Mouse (Mus musculus): ENCODE measurements at regions not wholly inside any gene's neighbourhood (a gene's known extent, or its start where the extent isn't known, plus 50 kb on each side); places are given as distances from the start of the nearest gene placed in this dataset.

DNA sequence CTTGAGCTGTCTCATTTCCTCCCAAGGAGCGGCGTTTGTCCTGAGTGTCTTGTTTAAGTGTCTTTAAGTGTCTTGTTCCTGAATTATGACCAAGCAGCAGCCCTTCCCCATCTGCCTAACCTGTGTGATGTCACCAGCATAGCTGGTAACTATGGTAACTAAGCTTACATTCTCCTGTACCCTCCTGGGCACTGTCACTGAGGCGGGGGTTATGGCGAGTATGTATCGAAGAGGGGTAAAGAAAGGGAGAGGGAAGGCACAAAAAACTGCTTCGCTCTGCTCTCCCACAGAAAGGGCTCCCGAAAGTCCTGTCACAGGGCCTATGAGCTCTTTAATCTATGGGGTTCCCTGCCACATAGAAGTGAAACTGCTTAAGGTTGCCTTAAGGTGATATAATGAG lies 89.6 kb downstream of the Ppp4r2 start:
- no peak for DNase-seq (ENCODE audit: low spot score)
- intact Hi-C loops (cut with DNase I) = no loop called here

DNA sequence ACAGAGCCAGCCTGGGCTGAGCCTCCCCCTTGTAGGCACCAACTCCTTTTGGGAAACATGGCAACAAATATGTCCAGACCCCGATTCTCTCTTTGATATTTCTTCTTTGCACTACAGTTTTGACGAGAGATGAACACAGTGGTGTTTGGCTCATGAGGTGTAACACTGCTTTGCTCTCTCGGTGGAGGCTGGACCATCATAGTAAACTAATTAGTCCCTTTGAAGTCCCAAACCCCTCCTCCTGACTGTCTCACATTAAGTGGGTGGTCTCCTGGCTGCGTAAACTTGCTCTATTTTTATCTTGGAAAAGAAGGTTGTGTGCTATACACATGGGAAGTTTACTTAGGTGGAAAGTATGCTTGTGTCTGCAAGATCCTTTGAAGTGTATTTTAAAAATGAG lies 90.3 kb downstream of the Ppp4r2 start:
- intact Hi-C loops (cut with DNase I) = no loop called here

DNA sequence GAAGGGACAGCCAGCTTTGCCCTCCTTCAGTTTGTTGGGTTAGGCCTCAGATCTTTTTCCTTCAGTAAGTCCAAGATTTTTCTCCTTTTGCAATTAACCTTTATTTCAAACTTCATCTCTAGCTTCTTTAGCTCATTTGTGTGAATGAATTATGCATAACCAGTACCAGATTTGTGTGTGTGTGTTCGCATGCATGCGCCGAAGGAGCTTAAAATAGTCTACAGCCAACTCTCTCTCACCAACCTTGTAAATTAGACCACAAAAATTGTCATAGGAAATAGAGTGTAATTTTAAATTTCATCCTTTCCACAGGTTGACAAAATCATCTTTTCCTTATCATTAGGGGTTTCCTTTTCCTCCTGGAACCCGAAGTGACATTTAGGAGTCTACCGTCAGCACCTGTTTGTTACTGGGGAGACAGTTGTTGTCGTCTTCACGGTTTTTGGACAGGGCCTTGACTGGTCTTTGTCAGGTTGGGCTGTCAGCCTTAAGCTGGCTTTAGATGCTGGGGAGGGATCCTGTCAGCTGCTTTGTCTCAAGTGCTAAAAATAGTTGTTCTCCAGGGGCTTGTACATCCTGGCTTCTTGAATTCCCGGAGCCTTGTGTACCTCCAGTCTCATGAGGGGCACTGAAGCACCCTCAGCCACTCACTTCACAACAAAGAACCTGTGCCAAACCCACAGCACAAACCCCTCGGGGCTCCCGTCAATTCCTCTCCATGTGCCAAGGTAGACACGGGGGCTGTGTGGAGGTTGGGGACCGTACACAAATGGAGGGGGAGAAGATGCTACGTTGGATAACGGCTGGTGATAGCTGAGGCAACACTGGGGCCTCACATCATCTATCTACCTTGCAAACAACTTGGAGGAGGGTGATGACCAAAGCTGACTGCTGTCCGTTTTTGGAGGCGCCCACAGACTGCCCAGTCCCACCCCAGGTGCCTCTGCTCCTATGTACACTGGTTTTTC lies 95.7 kb downstream of the Ppp4r2 start:
- intact Hi-C loops (cut with DNase I) = no loop called here
- DNase-seq (ENCODE audit: low spot score) = no peak

More for the DNA sequence above, 90.3 kb downstream of the Ppp4r2 start:
- DNase-seq (ENCODE audit: low spot score) = no peak

DNA sequence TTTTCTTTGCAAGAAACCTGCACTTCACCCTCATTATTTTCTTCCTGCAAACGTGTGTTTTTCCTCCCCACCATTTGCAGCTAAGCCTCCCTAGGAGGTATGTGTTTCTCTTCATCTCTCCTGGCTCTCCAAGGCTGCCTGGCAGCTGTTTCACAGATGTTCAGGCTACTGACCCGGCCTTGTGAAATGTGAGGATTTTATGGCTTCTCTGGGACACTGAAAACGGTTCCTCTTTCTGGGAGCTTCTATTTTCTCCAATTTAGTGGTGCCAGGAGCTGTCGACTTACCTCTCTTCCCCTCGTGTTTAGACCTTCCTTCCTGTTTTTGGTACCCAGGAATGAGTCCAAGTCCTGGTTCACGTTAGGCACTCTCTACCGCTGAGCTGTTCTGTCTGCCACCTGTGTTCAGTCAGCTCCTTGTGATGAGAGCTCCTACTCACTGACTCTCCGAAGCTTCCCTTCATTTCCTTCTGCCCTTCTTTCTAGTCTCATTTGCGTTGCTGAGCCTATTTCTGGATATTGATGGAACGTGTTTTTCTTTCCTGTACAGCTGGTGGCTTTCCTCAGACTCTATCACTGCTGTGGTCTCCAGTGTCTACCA lies 96.4 kb downstream of the Ppp4r2 start:
- intact Hi-C loops (cut with DNase I) = no loop called here
- DNase-seq (ENCODE audit: low spot score) = no peak

GRCm38 (mm10) chr6:100930706-100931105 lies 97.3 kb downstream of the Ppp4r2 start:
- DNase-seq (ENCODE audit: low spot score) = no peak

GRCm38 (mm10) chr6:100934424-100934823 lies 101.0 kb downstream of the Ppp4r2 start:
- intact Hi-C loops (cut with DNase I) = no loop called here
- DNase-seq (ENCODE audit: low spot score) = no peak

More at GRCm38 (mm10) chr6:100930706-100931105, 97.3 kb downstream of the Ppp4r2 start:
- intact Hi-C loops (cut with DNase I) = no loop called here

- intact Hi-C loops (cut with DNase I) = no loop called here
- DNase-seq (ENCODE audit: low spot score) = no peak
Observed at GRCm38 (mm10) chr6:100937802-100938201, 104.4 kb downstream of the Ppp4r2 start.

DNA sequence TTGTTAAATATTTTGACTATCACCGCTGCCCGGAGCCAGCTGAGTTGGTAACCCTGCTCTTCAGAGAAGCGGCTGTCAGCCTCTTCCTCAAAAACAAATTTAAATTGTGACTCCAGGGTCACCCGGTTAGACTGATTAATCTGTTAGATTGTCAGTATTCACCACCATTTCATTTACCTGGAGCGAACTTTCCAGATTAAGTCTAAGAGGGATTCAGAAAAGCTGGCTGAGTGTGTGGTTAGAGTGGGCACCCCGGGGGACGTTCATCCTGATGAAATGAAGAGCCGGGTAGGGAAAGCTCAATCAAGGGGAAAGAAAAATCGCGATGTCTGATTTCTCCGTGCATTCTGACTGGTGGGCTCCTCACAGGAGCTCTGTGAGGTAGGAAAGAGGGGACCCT lies 105.0 kb downstream of the Ppp4r2 start:
- DNase-seq (ENCODE audit: low spot score) = no peak
- intact Hi-C loops (cut with DNase I) = no loop called here

GRCm38 (mm10) chr6:100939042-100939441 lies 105.6 kb downstream of the Ppp4r2 start:
- DNase-seq (ENCODE audit: low spot score) = no peak
- intact Hi-C loops (cut with DNase I) = no loop called here

GRCm38 (mm10) chr6:100939766-100940165 lies 106.3 kb downstream of the Ppp4r2 start:
- intact Hi-C loops (cut with DNase I) = no loop called here
- no peak for DNase-seq (ENCODE audit: low spot score)

DNA sequence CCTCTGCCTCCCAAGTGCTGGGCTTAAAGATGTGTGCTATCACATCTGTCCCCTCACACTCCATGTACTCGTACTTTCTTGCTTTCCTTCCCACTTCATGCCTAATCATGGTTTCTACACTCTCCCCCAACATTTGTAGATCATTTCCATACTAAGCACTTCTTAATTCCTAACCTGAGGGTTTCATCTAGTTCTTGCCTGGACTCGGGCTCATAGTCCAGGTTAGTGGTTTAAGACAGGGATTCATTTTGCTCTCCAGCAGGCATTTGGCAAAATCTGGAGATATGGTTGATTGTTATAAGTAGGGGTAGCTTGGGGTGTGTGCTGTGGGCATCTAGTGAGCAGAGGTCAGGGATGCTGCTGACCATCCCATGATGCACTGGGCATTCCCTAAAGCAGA lies 108.3 kb downstream of the Ppp4r2 start:
- intact Hi-C loops (cut with DNase I) = no loop called here
- DNase-seq (ENCODE audit: low spot score) = no peak

DNA sequence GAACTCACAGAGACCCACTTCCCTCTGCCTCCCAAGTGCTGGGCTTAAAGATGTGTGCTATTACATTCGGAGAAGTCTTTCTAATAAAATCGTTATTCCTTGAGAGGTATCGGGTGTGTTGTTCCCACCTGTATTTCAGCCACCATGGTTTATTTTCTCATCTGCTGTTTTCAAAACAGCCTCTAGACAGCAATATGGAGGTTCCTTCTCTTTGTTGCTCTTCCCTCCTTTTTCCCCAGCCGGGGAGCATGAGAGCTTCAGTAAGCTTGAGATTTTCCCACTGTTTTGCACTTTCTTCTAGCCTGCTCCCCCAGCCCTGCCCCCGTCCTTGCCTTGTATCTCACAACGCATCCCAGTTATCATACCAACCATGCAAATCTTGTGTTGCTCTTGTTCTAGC lies 109.5 kb downstream of the Ppp4r2 start:
- no peak for DNase-seq (ENCODE audit: low spot score)
- intact Hi-C loops (cut with DNase I) = no loop called here

DNA sequence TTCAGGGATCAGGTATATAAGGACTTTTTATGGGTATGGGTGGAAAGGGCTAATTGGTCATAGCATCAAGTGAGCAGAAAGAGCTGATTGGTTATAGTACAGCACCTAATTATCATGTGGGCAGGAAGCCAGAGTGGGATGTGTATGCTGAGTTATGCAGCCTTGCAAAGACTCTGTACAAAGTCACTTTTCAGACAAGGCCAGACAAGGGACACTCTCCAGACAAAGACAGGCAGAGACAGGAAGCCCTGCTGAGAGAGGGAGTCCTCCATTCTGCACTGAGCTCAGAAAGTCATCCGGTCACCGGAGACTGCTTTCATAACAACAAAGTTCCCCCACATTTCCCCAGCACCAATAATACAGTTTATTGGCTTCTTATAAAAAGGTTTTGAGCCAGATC lies 112.4 kb downstream of the Ppp4r2 start:
- intact Hi-C loops (cut with DNase I) = no loop called here
- DNase-seq (ENCODE audit: low spot score) = no peak

GRCm38 (mm10) chr6:100948340-100948739 lies 114.9 kb downstream of the Ppp4r2 start:
- intact Hi-C loops (cut with DNase I) = no loop called here
- DNase-seq (ENCODE audit: low spot score) = no peak

GRCm38 (mm10) chr6:100951646-100952045 lies 118.2 kb downstream of the Ppp4r2 start:
- no peak for DNase-seq (ENCODE audit: low spot score)
- intact Hi-C loops (cut with DNase I) = no loop called here

DNA sequence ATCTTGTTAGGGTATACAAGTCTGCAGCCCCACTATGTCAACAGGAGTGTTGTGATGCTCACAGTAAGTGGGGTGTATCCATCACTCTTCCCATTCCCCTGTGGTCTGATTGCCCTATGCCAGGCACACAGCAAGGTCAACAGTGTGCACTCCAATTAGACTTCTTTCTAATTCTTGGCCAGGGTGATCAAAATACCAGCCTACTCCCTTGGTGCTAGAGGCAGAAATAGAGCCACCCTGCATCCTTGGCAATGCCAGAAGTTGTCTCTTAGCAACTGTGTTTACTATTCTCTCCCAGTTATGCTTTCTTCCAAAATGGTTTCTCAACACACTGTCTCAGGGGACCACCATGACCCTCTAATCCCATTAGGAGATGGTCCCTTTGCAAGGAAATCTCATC lies 119.0 kb downstream of the Ppp4r2 start:
- intact Hi-C loops (cut with DNase I) = no loop called here
- DNase-seq (ENCODE audit: low spot score) = no peak

- intact Hi-C loops (cut with DNase I) = no loop called here
- DNase-seq (ENCODE audit: low spot score) = no peak
Observed at GRCm38 (mm10) chr6:100954563-100954962, 121.1 kb downstream of the Ppp4r2 start.

- intact Hi-C loops (cut with DNase I) = no loop called here
- DNase-seq (ENCODE audit: low spot score) = no peak
Observed at GRCm38 (mm10) chr6:100966481-100966880, 133.1 kb downstream of the Ppp4r2 start.

- DNase-seq (ENCODE audit: low spot score) = no peak
- intact Hi-C loops (cut with DNase I) = no loop called here
Observed at GRCm38 (mm10) chr6:100968080-100968856, 134.8 kb downstream of the Ppp4r2 start.

GRCm38 (mm10) chr6:100968960-100969359 lies 135.5 kb downstream of the Ppp4r2 start:
- no peak for DNase-seq (ENCODE audit: low spot score)
- intact Hi-C loops (cut with DNase I) = no loop called here
